Mouse (Mus musculus): Measurements from ENCODE around the gene Nlgn1.

- TF ChIP-seq POLR2A (IDR thresholded peaks at IDR 0.05; ENCODE audit: borderline replicate concordance, extremely low read depth, low read depth, low read length) (no peak), CTCF (IDR thresholded peaks at IDR 0.05; ENCODE audit: insufficient read depth, low read length) (no peak)
These were observed 429.0 kb downstream of the Nlgn1 start for GRCm38 (mm10) chr3:25903140-25903809.
